Mouse (Mus musculus): ENCODE data around the gene Clk2.

DNA sequence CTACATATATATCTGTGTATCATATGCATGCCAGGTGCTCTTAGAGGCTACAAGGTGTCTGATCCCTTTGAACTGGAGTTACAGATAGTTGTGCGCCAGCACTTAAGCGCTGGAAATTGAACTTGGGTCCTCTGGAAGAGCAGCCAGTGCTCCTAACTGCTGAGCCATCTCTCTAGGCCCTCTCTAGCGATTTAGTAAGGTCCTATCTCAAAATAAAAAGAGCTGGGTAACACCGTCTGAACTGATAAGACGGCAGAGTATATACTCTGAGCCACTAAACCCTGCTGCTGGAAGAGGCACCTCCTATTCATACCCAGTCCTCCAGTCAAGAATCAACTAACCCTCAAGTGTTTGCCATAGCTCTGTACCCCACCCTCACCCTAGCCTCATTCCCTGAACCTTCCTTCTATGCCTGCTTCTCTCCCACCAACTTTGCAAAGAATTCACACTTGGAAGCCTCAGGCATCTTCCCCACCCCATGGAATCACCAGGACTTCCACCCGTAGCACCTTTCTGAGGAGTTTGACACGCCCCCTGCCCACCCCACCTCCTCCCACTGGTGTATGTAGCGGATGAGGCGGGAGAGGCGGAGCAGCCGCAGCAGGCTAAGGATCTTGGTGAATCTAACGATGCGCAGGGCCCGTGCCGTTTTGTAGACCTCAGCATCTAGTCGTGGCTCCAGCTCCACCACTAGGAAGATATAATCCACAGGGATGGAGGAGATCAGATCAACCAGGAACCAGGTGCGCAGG lies 12.3 kb upstream of the Clk2 start:
- TF ChIP-seq CTCF (IDR thresholded peaks at IDR 0.05; ENCODE audit: extremely low read depth, insufficient read depth, low read length) (no peak), POLR2A (IDR thresholded peaks at IDR 0.05; ENCODE audit: extremely low read depth, insufficient read depth, low read length) (no peak)

Data from cortical plate, adult 2 months (tissue).